Mouse (Mus musculus) limb, embryonic 11.5 days (tissue): ENCODE measurements around the gene Cemip. TPM values are rescaled to one million over a fixed set of nuclear protein-coding genes. Genes with fewer than 3 reads are reported as not detected.
A peak's percentile ranks its signal among the peaks of the same experiment; 100 is the strongest.
"Not testable (repeated sequence)": the region's sequence is repeated elsewhere in the genome, so short reads cannot be mapped to it uniquely, and the experiment has no call there.

Experiments
- ATAC-seq: fragments of 200-750 bp; cut with Nextera tagmentation; 2 replicates; pipeline ENCODE4 v1.8.0; 2017; ENCODE audit warnings: low read depth; ENCODE audit not compliant: insufficient number of reproducible peaks, low FRiP score, low TSS enrichment
- DNase-seq: peaks from one replicate; pipeline ENCODE4 v3.0.0-alpha.2; 2015; ENCODE audit warnings: low spot score
- H3K27ac ChIP-seq: fragments of 300-500 bp; sonication (generic); replicated peaks from 2 replicates; pipeline ENCODE4 v1.5.1; 2014; ENCODE audit warnings: low read depth, mild to moderate bottlenecking, low read length
- H3K27me3 ChIP-seq: fragments of 300-500 bp; sonication (generic); 2 replicates; pipeline ENCODE4 v1.6.1; 2014; ENCODE audit warnings: mild to moderate bottlenecking, low read length, mixed read lengths; ENCODE audit not compliant: control insufficient read depth, insufficient read depth
- H3K36me3 ChIP-seq: fragments of 300-500 bp; sonication (generic); 2 replicates; pipeline ENCODE4 v1.6.1; 2014; ENCODE audit warnings: mild to moderate bottlenecking, low read length, moderate library complexity, mixed read lengths; ENCODE audit not compliant: control insufficient read depth, insufficient read depth
- H3K4me1 ChIP-seq: fragments of 300-500 bp; sonication (generic); 2 replicates; pipeline ENCODE4 v1.6.1; 2014; ENCODE audit warnings: low read length, mixed read lengths; ENCODE audit not compliant: control insufficient read depth, insufficient read depth
- H3K4me2 ChIP-seq: fragments of 300-500 bp; sonication (generic); 2 replicates; pipeline ENCODE4 v1.6.1; 2014; ENCODE audit warnings: low read depth, mild to moderate bottlenecking, moderate library complexity; ENCODE audit not compliant: severe bottlenecking
- H3K4me3 ChIP-seq: fragments of 300-500 bp; sonication (generic); 2 replicates; pipeline ENCODE4 v1.5.1; 2014; ENCODE audit warnings: low read depth, low read length
- H3K9ac ChIP-seq: fragments of 300-500 bp; sonication (generic); 2 replicates; pipeline ENCODE4 v1.6.1; 2014; ENCODE audit warnings: mild to moderate bottlenecking, low read length
- H3K9me3 ChIP-seq: fragments of 300-500 bp; sonication (generic); 2 replicates; pipeline ENCODE4 v1.6.1; 2016; ENCODE audit warnings: low read length; ENCODE audit not compliant: control insufficient read depth
- WGBS: fragments of 180-500 bp; shearing (Covaris S2); extraction: QIAGEN DNeasy Blood & Tissue Kit; methylation state at CpG from one replicate; pipeline ENCODE4 v1.1.7; 2014; 5-methylcytosine and 5-hydroxymethylcytosine counted together
- polyA plus RNA-seq: library from polyadenylated mRNA; unstranded; fragments of >200 nt; fragmentation: Nextera tagmentation; extraction: Ambion mirVana; gene quantifications from 2 replicates; pipeline ENCODE4 v1.2.1, GENCODE M21; 2014

Gene Cemip
- polyA plus RNA-seq, 1 experiment from 2014 or later, result not detected

DNA sequence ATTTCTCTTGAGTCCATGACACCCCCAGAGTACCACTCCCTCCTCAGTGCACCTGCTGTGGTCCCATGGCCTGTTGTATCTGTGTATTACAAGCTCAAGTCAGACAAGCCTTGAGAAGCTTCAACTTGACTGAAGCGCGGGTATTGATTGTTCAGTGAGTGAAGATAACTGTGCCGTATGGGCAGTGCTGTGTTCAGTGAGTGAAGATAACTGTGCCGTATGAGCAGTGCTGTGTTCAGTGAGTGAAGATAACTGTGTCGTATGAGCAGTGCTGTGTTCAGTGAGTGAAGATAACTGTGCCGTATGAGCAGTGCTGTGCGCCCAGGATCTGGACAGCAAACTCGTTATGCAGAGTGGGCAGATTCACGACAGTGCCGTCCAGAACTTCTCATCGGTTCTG, 188.0 kb downstream of the Cemip start:
- Histone ChIP-seq H3K27me3 (no peaks in the 10 kb centered on the region), H3K4me1 (peaks cover 4% of the 10 kb centered on the region; the same call in 1 of the 2 replicates), H3K4me3 (no peak overlapping the region), H3K9me3 (no peaks in the 10 kb centered on the region), H3K36me3 (peaks cover 19% of the 10 kb centered on the region), H3K9ac (no peak overlapping the region), H3K4me2 (no peak overlapping the region), H3K27ac (no peak overlapping the region)
- DNase-seq (no peak), ATAC-seq (no peak)
- 88% methylated on average over 11 of the region's 11 CpGs for WGBS

DNA sequence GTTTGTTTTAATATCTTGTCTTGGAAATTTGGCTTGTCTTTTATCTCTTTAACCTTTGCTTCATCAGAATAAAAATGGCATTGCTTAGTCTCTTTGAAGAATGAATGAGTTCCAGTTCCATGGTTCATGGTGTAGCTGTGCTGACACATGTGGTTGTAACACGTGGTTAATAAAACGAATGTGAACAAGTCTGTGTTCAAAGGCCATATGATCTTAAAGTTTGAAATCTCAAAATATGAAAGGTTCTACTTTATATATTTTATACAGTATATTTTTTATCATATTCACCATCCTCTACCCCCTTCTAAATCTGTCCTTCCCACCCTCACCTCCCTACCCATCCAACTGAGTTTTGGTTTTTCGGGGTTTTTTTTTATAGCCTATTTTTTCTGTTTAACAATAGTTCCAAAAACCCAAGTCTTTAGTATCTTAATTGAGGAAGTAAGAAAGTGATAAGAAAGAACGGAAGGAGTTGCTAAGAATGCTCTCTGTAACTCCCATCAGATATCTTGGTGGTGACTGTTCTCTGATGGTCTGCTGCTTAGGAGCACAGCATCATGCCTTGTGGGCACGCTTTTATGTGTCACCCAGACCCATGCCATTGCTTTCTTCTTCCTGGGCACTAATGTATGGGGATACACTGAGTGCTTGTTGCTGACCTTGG, 190.1 kb downstream of the Cemip start:
- peaks cover 19% of the 10 kb centered on the region for H3K36me3 ChIP-seq

DNA sequence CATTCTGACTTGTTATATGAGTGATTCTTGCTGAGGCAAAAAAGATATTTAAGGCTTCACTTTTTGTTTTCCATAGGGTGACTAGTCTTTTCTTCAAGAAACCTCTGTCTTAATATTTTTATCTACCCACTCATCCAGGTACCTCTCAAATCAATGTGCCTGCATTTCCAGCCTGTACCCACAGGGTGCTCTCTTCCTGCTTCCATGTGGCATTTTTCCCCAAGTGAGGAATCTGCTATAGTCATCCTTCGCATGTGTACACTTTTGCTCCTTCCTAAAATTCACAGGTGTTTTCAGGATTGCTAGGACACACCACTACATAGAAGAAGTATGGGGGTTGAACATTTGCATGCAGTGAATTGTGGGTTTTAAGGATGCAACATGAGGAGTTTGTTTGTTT, 192.0 kb downstream of the Cemip start:
- Histone ChIP-seq H3K9ac (no peak overlapping the region), H3K4me1 (peaks cover 6% of the 10 kb centered on the region; the same call in 1 of the 2 replicates), H3K4me2 (no peak overlapping the region), H3K9me3 (no peaks in the 10 kb centered on the region), H3K27ac (no peak overlapping the region), H3K4me3 (no peak overlapping the region), H3K27me3 (no peaks in the 10 kb centered on the region), H3K36me3 (peaks cover 17% of the 10 kb centered on the region)
- no peak for DNase-seq
- no peak for ATAC-seq
- 93% methylated on average over 1 of the region's 1 CpGs for WGBS

More for the DNA sequence above, 190.1 kb downstream of the Cemip start:
- DNase-seq (no peak), ATAC-seq (no peak)
- no peak overlapping the region for H3K9ac ChIP-seq
- H3K27ac ChIP-seq, result no peak overlapping the region
- H3K4me3 ChIP-seq, result no peak overlapping the region
- peaks cover 6% of the 10 kb centered on the region; the same call in 1 of the 2 replicates for H3K4me1 ChIP-seq
- no peak overlapping the region for H3K4me2 ChIP-seq
- no peaks in the 10 kb centered on the region for H3K27me3 ChIP-seq
- 95% methylated on average over 5 of the region's 5 CpGs for WGBS
- no peaks in the 10 kb centered on the region for H3K9me3 ChIP-seq

DNA sequence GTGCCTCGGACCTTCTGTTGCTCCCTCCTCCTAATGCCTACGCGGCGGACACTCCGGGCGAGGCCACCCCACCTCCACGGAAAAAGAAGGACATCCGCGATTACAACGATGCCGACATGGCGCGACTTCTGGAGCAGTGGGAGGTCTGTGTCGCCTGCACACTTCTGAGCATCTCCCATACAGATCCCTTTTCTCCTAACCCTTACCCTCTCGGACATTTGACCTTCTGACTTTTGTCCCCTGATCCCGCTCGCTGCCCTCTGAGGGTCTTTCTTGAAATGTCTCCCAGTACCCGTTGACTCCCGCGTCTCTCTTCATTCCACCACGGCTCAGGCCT, 194.0 kb downstream of the Cemip start:
- H3K9me3 ChIP-seq, result no peaks in the 10 kb centered on the region
- H3K27ac ChIP-seq, result peak overlapping the region; percentile 75
- peak overlapping the region; percentile 70 for H3K4me3 ChIP-seq
- H3K9ac ChIP-seq, result peak overlapping the region; percentile 82
- H3K4me1 ChIP-seq, result peaks cover 6% of the 10 kb centered on the region; the same call in 1 of the 2 replicates
- H3K27me3 ChIP-seq, result no peaks in the 10 kb centered on the region
- peaks cover 4% of the 10 kb centered on the region; the same call in 1 of the 2 replicates for H3K36me3 ChIP-seq
- no peak for DNase-seq
- WGBS, result under 1% methylated on average over 21 of the region's 21 CpGs
- peak overlapping the region; percentile 51 for H3K4me2 ChIP-seq
- ATAC-seq, result no peak

DNA sequence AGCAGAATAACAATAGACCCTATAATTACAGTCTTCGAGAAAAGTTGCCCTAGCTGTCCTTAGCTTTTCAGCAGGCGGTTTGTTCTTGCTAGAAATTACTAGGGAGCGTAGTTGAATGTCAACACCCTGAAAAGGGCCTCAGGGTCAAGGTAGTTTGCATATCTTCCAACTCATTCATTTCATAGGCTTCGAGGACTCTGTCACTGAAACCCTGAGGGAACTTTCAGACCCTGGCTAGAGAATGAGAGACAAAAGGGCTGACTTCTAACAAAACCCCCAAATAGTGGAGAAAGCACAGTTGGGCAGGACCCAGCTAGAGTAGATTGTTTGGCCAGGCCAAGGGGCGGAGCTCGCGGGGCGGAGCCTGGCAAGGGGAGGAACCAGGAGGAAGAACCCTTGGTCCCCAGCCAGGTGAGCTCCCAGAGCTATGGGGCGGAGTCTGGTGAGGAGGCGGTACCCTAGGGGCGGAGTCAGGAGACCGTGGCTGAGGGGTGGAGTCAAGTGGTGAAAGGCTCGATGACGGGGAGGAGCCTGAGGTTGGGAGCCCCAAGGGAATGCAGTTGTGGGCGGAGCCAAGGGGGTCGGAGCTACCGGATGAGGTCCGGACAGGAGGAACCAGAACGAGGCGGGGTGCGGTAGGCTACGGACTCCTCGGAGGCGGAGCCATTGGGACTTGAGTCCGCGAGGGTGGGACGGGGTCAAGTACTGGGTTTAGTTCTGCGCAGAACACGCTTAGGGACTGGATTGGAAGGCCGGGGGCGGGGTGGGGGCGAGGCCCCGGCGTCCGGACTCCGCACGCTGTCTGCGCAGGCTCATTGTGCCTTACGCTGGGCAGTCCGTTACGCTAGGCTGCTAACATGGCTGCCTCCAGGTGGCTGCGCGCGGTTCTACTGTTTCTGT, 194.6 kb downstream of the Cemip start:
- H3K4me1 ChIP-seq, result peaks cover 6% of the 10 kb centered on the region; the same call in 1 of the 2 replicates
- peak; percentile 99 for DNase-seq
- H3K27ac ChIP-seq, result peak overlapping the region; percentile 75
- H3K9ac ChIP-seq, result peak overlapping the region; percentile 82
- WGBS, result 4% methylated on average over 43 of the region's 44 CpGs
- peak overlapping the region; percentile 70 for H3K4me3 ChIP-seq
- H3K4me2 ChIP-seq, result peak overlapping the region; percentile 51
- no peaks in the 10 kb centered on the region for H3K9me3 ChIP-seq
- peaks cover 3% of the 10 kb centered on the region; the same call in 1 of the 2 replicates for H3K36me3 ChIP-seq
- no peaks in the 10 kb centered on the region for H3K27me3 ChIP-seq
- ATAC-seq, result peak; percentile 99

DNA sequence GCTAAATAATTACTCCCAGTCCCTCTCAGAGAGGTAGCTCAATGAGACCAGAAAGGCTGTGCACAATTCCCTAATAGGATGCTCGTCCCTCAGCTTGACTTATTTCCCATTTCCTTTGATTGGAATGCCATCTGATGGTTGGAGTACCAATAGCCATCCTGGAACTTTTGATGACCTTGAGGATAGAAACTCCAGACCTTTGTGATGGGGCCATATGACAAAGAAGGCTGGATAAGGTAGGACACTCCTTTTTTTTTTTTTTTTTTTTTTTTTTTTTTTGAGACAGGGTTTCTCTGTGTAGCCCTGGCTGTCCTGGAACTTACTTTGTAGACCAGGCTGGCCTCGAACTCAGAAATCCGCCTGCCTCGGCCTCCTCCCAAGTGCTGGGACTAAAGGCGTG, 196.4 kb downstream of the Cemip start:
- 88% methylated on average over 5 of the region's 5 CpGs for WGBS
- not testable (repeated sequence) for DNase-seq, H3K9me3 ChIP-seq, H3K36me3 ChIP-seq, H3K27ac ChIP-seq, H3K27me3 ChIP-seq, H3K4me3 ChIP-seq, H3K9ac ChIP-seq, ATAC-seq, H3K4me2 ChIP-seq
- peaks cover 10% of the 10 kb centered on the region for H3K4me1 ChIP-seq

DNA sequence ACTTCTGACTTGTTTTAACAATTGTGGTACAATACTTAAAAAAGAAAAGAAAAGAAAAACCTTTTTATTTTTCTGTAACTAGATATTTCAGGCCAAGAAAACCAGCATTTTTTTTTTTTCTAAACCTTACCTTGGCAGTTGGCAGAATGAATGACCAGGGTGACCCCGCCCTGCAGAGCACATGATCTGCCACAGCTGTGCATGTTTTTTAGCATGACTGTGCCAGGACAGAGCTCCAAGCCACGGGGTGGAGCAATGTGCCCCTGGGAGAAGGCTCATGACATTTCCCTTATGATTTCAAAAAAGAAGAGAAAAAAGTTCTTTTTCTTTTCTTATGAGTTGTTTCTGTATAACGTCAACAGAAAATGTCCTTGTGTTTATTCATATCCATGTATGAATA, 196.9 kb downstream of the Cemip start:
- ATAC-seq, result no peak

DNA sequence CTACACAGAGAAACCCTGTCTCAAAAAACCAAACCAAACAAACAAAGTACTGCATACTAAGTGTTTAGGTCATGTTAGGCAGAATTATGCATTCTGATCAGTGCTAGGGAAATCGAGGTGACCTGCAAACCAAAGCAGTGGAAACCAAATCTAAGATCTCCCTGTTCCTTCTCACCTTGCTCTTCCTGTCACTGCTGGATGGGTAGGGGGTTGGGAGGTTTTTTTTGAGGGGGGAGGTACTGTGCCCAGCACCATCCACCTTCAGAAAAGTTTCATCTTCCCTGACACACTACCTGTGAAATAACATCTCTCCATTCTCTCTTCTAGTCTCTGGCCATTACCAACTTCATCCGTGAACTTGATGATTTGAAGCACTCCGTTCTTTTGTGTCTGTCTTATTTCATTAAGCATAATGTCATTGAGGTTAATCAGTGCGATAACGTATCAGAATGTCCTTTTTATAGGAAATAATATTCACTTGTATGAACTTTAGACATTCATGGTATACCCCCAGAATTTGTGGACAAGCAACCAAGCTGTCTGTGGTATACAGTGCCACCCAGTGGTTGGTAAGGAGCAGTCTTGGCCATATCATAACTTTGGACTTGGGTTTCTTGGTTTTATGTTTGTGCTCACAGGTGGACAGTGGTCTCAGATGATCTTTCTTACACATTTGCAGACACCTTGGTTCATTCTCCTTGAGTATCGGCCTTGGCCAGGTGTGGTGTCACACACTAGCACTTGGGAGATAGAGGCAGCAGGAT, 199.8 kb downstream of the Cemip start:
- H3K27ac ChIP-seq, result no peak overlapping the region
- DNase-seq (no peak), ATAC-seq (no peak)
- H3K4me1 ChIP-seq, result peaks cover 19% of the 10 kb centered on the region
- no peak overlapping the region for H3K4me3 ChIP-seq
- no peaks in the 10 kb centered on the region for H3K9me3 ChIP-seq
- no peaks in the 10 kb centered on the region for H3K27me3 ChIP-seq
- no peak overlapping the region for H3K4me2 ChIP-seq
- peaks cover 2% of the 10 kb centered on the region; the same call in 1 of the 2 replicates for H3K36me3 ChIP-seq
- H3K9ac ChIP-seq, result no peak overlapping the region
- WGBS, result 93% methylated on average over 6 of the region's 6 CpGs

More for the DNA sequence above, 196.9 kb downstream of the Cemip start:
- H3K9me3 ChIP-seq, result no peaks in the 10 kb centered on the region
- no peak for DNase-seq
- no peaks in the 10 kb centered on the region for H3K27me3 ChIP-seq
- H3K4me2 ChIP-seq, result no peak overlapping the region
- no peaks in the 10 kb centered on the region; the same call in 1 of the 2 replicates for H3K36me3 ChIP-seq
- no peak overlapping the region for H3K9ac ChIP-seq
- H3K4me1 ChIP-seq, result peaks cover 14% of the 10 kb centered on the region
- 64% methylated on average over 3 of the region's 3 CpGs for WGBS
- no peak overlapping the region for H3K27ac ChIP-seq
- no peak overlapping the region for H3K4me3 ChIP-seq
